8 mouse cellular contexts compared by ENCODE assay signal in genomic region chr16:34081683-34082438, GRCm38 (mm10).
DNase-seq lines count a peak whose midpoint lies in the region; ATAC-seq and TF ChIP-seq lines count a peak whose summit lies in the region.

No protein-coding gene starts in this region.

- TF ChIP-seq CTCF in forebrain, postnatal 0 days (IDR thresholded peaks at IDR 0.05; ENCODE audit: low read depth) = no peak

- WGBS in forebrain, postnatal 0 days = 45% methylated on average over 19 of the region's 19 CpGs
- WGBS in hindbrain, embryonic 14.5 days = 48% methylated on average over 19 of the region's 19 CpGs
- WGBS in liver, embryonic 12.5 days (ENCODE audit: insufficient replicate concordance) = 60% methylated on average over 19 of the region's 19 CpGs

- no peaks in the 10 kb centered on the region for H3K4me1 ChIP-seq in forebrain, postnatal 0 days (ENCODE audit: insufficient read depth)
- H3K4me1 ChIP-seq in hindbrain, embryonic 14.5 days (replicated peaks; ENCODE audit: control insufficient read depth, insufficient read depth, low read length) = peaks cover 13% of the 10 kb centered on the region
- peaks cover 59% of the 10 kb centered on the region for H3K4me1 ChIP-seq in liver, embryonic 12.5 days

- H3K4me2 ChIP-seq in forebrain, postnatal 0 days (ENCODE audit: low read depth) = no peak overlapping the region
- no peak overlapping the region for H3K4me2 ChIP-seq in hindbrain, embryonic 14.5 days (replicated peaks)
- no peak overlapping the region for H3K4me2 ChIP-seq in liver, embryonic 12.5 days

- H3K27ac ChIP-seq in forebrain, postnatal 0 days (ENCODE audit: low read depth, low read length) = no peak overlapping the region
- peak overlapping the region; percentile 22; the same call in 1 of the 2 replicates for H3K27ac ChIP-seq in hindbrain, embryonic 14.5 days
- peak overlapping the region; percentile 4; the same call in 1 of the 2 replicates for H3K27ac ChIP-seq in liver, embryonic 12.5 days

- ATAC-seq in frontal cortex, adult (ENCODE audit: low TSS enrichment) = 0 out of 2 replicates have a peak, but pooled peaks have one; percentile 33
- ATAC-seq in forebrain, postnatal 0 days = peak; percentile 38; the same call in 1 of the 2 replicates
- ATAC-seq in hindbrain, embryonic 14.5 days (ENCODE audit: low FRiP score) = peak; percentile 55; the same call in 1 of the 2 replicates
- ATAC-seq in liver, embryonic 12.5 days = peak; percentile 34
- ATAC-seq in erythroid progenitor cell, adult 5-6 weeks (replicated peaks; ENCODE audit: low FRiP score, poor library complexity, severe bottlenecking) = no peak

- H3K36me3 ChIP-seq in forebrain, postnatal 0 days (ENCODE audit: insufficient read depth) = no peaks in the 10 kb centered on the region; the same call in 1 of the 2 replicates
- H3K36me3 ChIP-seq in hindbrain, embryonic 14.5 days (replicated peaks; ENCODE audit: control insufficient read depth, insufficient read depth) = no peaks in the 10 kb centered on the region
- no peaks in the 10 kb centered on the region for H3K36me3 ChIP-seq in liver, embryonic 12.5 days

- no peak for DNase-seq in frontal cortex, adult 2 months (ENCODE audit: extremely low spot score in 1 of 2, low spot score in 1 of 2)
- no peak for DNase-seq in forebrain, postnatal 0 days
- DNase-seq in hindbrain, embryonic 14.5 days (ENCODE audit: low spot score) = no peak
- no peak for DNase-seq in adrenal gland, postnatal 36 days
- no peak for DNase-seq in layer of hippocampus, adult 8-10 months (ENCODE audit: low spot score in 2 of 2)

- no peaks in the 10 kb centered on the region for H3K27me3 ChIP-seq in forebrain, postnatal 0 days (ENCODE audit: insufficient read depth, low read length)
- no peaks in the 10 kb centered on the region for H3K27me3 ChIP-seq in hindbrain, embryonic 14.5 days (ENCODE audit: control insufficient read depth, insufficient read depth, low read length)
- no peaks in the 10 kb centered on the region; the same call in 1 of the 2 replicates for H3K27me3 ChIP-seq in liver, embryonic 12.5 days (replicated peaks)

- no peak overlapping the region for H3K9ac ChIP-seq in forebrain, postnatal 0 days
- no peak overlapping the region for H3K9ac ChIP-seq in hindbrain, embryonic 14.5 days
- H3K9ac ChIP-seq in liver, embryonic 12.5 days = no peak overlapping the region

- H3K9me3 ChIP-seq in forebrain, postnatal 0 days (ENCODE audit: low read length) = no peaks in the 10 kb centered on the region
- no peaks in the 10 kb centered on the region for H3K9me3 ChIP-seq in hindbrain, embryonic 14.5 days (ENCODE audit: control insufficient read depth, low read length)
- no peaks in the 10 kb centered on the region for H3K9me3 ChIP-seq in liver, embryonic 12.5 days (replicated peaks)

- H3K4me3 ChIP-seq in forebrain, postnatal 0 days (ENCODE audit: low read depth, low read length) = no peak overlapping the region
- no peak overlapping the region for H3K4me3 ChIP-seq in hindbrain, embryonic 14.5 days (replicated peaks; ENCODE audit: low read length)
- H3K4me3 ChIP-seq in liver, embryonic 12.5 days = no peak overlapping the region
